Mouse (Mus musculus) stomach, postnatal 0 days (tissue): ENCODE measurements around the gene Sypl2.

Source experiments
- CTCF ChIP-seq: IDR thresholded peaks from 2 replicates; pipeline ENCODE4 v1.5.1; 2016; ENCODE audit warnings: antibody characterized with exemption, low read depth, mild to moderate bottlenecking, moderate library complexity
- EP300 ChIP-seq: optimal IDR thresholded peaks from 2 replicates; pipeline ENCODE3; 2016; ENCODE audit warnings: antibody characterized with exemption

DNA sequence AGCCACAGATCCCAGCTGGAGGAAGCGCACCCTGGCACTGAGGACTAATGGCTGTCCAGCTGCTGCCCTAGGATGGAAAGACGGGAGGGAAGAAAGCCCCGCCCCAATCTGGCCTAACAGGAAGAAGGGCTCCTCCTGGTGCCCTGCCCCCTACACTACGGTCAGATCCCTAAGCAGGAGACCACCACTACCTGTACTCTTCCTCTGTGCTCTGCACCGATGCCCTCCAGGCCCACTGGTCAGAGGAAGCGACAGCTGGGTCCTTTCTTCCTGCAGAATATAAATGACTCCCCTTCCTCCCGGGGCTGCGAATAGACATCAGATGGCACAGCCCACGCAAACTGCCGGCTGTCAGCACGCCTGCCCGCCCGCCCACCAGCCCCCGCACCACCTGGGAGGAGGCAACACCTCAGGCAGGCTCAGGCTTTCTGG lies 29.4 kb downstream of the Sypl2 start:
- no peak for TF ChIP-seq EP300
- peak; percentile 52 for TF ChIP-seq CTCF
